Mouse (Mus musculus): Measurements from ENCODE around the gene 9930111J21Rik1. TPM values are rescaled to one million over a fixed set of nuclear protein-coding genes. Genes with fewer than 3 reads are reported as not detected.
"Not testable (repeated sequence)": the region's sequence is repeated elsewhere in the genome, so short reads cannot be mapped to it uniquely, and the experiment has no call there.

Gene 9930111J21Rik1
- 0.12 TPM in 1 of 2 replicates, not detected in the other for polyA plus RNA-seq (2014; fragmentation: Nextera tagmentation; extraction: Ambion mirVana)

DNA sequence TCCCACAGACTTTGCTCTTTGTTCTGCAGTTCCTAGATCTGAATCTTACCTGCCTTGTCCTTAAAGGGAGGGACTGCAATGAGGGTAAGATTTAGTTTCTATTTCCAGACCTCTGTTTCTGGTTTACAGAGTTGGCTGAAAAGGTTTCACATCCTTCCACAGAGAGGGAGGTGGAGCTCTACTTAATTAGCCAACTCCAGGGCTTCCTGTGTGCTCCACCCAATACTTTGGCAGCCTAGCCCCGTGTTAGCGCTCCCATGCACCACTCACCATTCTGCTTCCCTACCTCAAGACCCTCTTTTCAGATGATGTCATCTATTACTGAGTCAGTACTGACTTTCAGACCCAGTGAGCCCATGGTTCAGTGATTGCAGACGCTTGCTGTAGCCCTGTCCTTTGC is at the start of gene 9930111J21Rik1:
TSS of gene 9930111J21Rik1 (minus strand) at position 148 of the 400 bp plus-strand sequence.
- no CpG with 5 or more reads among the region's 3 CpGs for WGBS
- not testable (repeated sequence) for H3K4me3 ChIP-seq (ENCODE audit: low read depth, low read length); H3K9ac ChIP-seq (ENCODE audit: low read length); H3K4me1 ChIP-seq (ENCODE audit: control insufficient read depth, insufficient read depth, low read length); H3K27ac ChIP-seq (replicated peaks; ENCODE audit: low read depth, low read length); H3K36me3 ChIP-seq (ENCODE audit: control insufficient read depth, insufficient read depth, low read length); ATAC-seq (ENCODE audit: insufficient number of reproducible peaks, low FRiP score, low TSS enrichment, low read depth); H3K9me3 ChIP-seq (ENCODE audit: control insufficient read depth, low read length); DNase-seq (ENCODE audit: low spot score); H3K4me2 ChIP-seq (ENCODE audit: low read depth, severe bottlenecking); H3K27me3 ChIP-seq (ENCODE audit: control insufficient read depth, insufficient read depth, low read length)

DNA sequence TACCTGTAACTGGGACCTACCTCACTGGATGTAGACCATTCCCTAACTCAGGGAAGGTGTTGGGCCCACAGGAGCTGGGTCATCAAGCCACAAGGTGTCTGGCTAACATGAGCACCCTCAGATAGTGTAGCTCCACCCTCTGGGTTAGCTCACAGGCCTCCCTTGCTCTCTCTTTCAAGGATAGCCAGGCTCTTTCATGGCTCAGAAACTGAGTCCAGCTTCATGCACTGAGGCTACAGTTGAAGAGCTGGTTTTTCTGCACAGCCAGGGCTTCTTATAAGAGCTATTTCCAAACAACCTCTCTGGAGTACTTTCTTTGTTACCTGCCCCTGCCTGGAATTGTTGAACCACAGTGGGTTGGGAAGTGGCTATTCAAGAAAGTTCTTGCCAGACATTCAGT is 32.9 kb upstream of the 9930111J21Rik1 start:
- not testable (repeated sequence) for H3K4me2 ChIP-seq (ENCODE audit: low read depth, severe bottlenecking); ATAC-seq (ENCODE audit: insufficient number of reproducible peaks, low FRiP score, low TSS enrichment, low read depth); H3K27me3 ChIP-seq (ENCODE audit: control insufficient read depth, insufficient read depth, low read length); DNase-seq (ENCODE audit: low spot score); H3K4me3 ChIP-seq (ENCODE audit: low read depth, low read length); H3K36me3 ChIP-seq (ENCODE audit: control insufficient read depth, insufficient read depth, low read length); H3K9ac ChIP-seq (ENCODE audit: low read length); H3K27ac ChIP-seq (replicated peaks; ENCODE audit: low read depth, low read length); H3K9me3 ChIP-seq (ENCODE audit: control insufficient read depth, low read length); H3K4me1 ChIP-seq (ENCODE audit: control insufficient read depth, insufficient read depth, low read length)

GRCm38 (mm10) chr11:49006785-49007184 is 27.6 kb upstream of the 9930111J21Rik1 start:
- H3K4me2 ChIP-seq (ENCODE audit: low read depth, severe bottlenecking); H3K9ac ChIP-seq (ENCODE audit: low read length); ATAC-seq (ENCODE audit: insufficient number of reproducible peaks, low FRiP score, low TSS enrichment, low read depth); H3K9me3 ChIP-seq (ENCODE audit: control insufficient read depth, low read length); H3K36me3 ChIP-seq (ENCODE audit: control insufficient read depth, insufficient read depth, low read length); H3K4me3 ChIP-seq (ENCODE audit: low read depth, low read length); H3K27me3 ChIP-seq (ENCODE audit: control insufficient read depth, insufficient read depth, low read length); H3K4me1 ChIP-seq (ENCODE audit: control insufficient read depth, insufficient read depth, low read length); DNase-seq (ENCODE audit: low spot score); H3K27ac ChIP-seq (replicated peaks; ENCODE audit: low read depth, low read length): not testable (repeated sequence)
- WGBS = 67% methylated on average over 1 of the region's 1 CpGs

GRCm38 (mm10) chr11:49006317-49006716 is 27.1 kb upstream of the 9930111J21Rik1 start:
- ATAC-seq (ENCODE audit: insufficient number of reproducible peaks, low FRiP score, low TSS enrichment, low read depth) = not testable (repeated sequence)

DNA sequence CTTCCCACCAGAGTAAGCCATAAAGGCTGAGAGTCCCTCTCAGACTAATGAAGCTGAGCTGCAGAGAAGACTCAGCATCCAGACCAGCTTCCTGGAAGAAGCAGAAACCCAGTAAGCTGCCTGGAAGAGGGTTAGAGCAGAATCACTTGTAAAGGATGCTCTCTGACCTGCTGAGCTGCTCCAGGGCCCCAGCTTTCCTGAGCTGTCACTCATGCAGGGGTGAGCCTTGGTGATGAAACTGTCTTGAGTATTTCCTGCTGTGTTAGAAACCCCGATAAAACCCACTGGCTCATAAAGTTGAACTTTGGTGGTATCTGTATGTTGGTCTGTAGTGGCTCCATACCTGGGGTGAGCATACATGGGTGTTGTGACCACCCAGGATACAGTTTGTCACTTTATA is 21.2 kb upstream of the 9930111J21Rik1 start:
- H3K9me3 ChIP-seq (ENCODE audit: control insufficient read depth, low read length); ATAC-seq (ENCODE audit: insufficient number of reproducible peaks, low FRiP score, low TSS enrichment, low read depth); H3K27ac ChIP-seq (replicated peaks; ENCODE audit: low read depth, low read length); H3K4me3 ChIP-seq (ENCODE audit: low read depth, low read length); H3K9ac ChIP-seq (ENCODE audit: low read length); DNase-seq (ENCODE audit: low spot score); H3K4me2 ChIP-seq (ENCODE audit: low read depth, severe bottlenecking); H3K27me3 ChIP-seq (ENCODE audit: control insufficient read depth, insufficient read depth, low read length); H3K4me1 ChIP-seq (ENCODE audit: control insufficient read depth, insufficient read depth, low read length); H3K36me3 ChIP-seq (ENCODE audit: control insufficient read depth, insufficient read depth, low read length): not testable (repeated sequence)
- 76% methylated on average over 1 of the region's 1 CpGs for WGBS

More at GRCm38 (mm10) chr11:49006317-49006716, 27.1 kb upstream of the 9930111J21Rik1 start:
- H3K27ac ChIP-seq (replicated peaks; ENCODE audit: low read depth, low read length); H3K36me3 ChIP-seq (ENCODE audit: control insufficient read depth, insufficient read depth, low read length); H3K4me1 ChIP-seq (ENCODE audit: control insufficient read depth, insufficient read depth, low read length); H3K4me2 ChIP-seq (ENCODE audit: low read depth, severe bottlenecking); H3K27me3 ChIP-seq (ENCODE audit: control insufficient read depth, insufficient read depth, low read length); DNase-seq (ENCODE audit: low spot score); H3K4me3 ChIP-seq (ENCODE audit: low read depth, low read length); H3K9me3 ChIP-seq (ENCODE audit: control insufficient read depth, low read length); H3K9ac ChIP-seq (ENCODE audit: low read length): not testable (repeated sequence)
- WGBS = 73% methylated on average over 2 of the region's 2 CpGs

GRCm38 (mm10) chr11:48994018-48994417 is 14.8 kb upstream of the 9930111J21Rik1 start, which contains the start of gene Tgtp1:
Gene Tgtp1, minus strand, starts transcription at chr11:48994172.
- not testable (repeated sequence) for H3K27me3 ChIP-seq (ENCODE audit: control insufficient read depth, insufficient read depth, low read length); H3K4me1 ChIP-seq (ENCODE audit: control insufficient read depth, insufficient read depth, low read length); H3K4me3 ChIP-seq (ENCODE audit: low read depth, low read length); ATAC-seq (ENCODE audit: insufficient number of reproducible peaks, low FRiP score, low TSS enrichment, low read depth); H3K9ac ChIP-seq (ENCODE audit: low read length); H3K9me3 ChIP-seq (ENCODE audit: control insufficient read depth, low read length); DNase-seq (ENCODE audit: low spot score); H3K36me3 ChIP-seq (ENCODE audit: control insufficient read depth, insufficient read depth, low read length); H3K4me2 ChIP-seq (ENCODE audit: low read depth, severe bottlenecking); H3K27ac ChIP-seq (replicated peaks; ENCODE audit: low read depth, low read length)
- WGBS = 60% methylated on average over 2 of the region's 2 CpGs

DNA sequence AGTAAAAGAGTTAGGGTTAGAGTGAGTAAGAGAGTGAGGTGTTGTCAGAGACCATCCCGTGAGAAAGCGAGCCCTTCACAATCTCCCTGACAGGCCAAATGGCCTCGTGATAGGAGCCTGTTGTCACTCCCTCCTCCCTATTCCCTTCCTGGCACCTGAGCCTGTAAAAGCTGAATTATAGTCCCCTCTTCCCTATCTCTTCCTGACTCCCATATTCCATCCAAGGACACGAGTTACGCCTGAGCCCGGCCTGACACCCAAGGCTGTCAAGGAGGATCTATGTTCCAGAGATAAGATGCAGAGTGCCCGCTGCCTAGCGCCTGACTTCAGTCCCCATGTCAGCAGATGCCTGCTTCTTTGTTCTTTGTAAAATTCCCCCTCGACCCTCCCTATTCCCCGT is 14.1 kb upstream of the 9930111J21Rik1 start:
- H3K36me3 ChIP-seq (ENCODE audit: control insufficient read depth, insufficient read depth, low read length); H3K27me3 ChIP-seq (ENCODE audit: control insufficient read depth, insufficient read depth, low read length); H3K4me3 ChIP-seq (ENCODE audit: low read depth, low read length); H3K4me2 ChIP-seq (ENCODE audit: low read depth, severe bottlenecking); H3K27ac ChIP-seq (replicated peaks; ENCODE audit: low read depth, low read length); ATAC-seq (ENCODE audit: insufficient number of reproducible peaks, low FRiP score, low TSS enrichment, low read depth); H3K9me3 ChIP-seq (ENCODE audit: control insufficient read depth, low read length); H3K9ac ChIP-seq (ENCODE audit: low read length); H3K4me1 ChIP-seq (ENCODE audit: control insufficient read depth, insufficient read depth, low read length); DNase-seq (ENCODE audit: low spot score): not testable (repeated sequence)
- WGBS = 19% methylated on average over 10 of the region's 10 CpGs

GRCm38 (mm10) chr11:48991740-48992520 is 12.7 kb upstream of the 9930111J21Rik1 start, which contains the start of gene Gm12185:
Gene Gm12185, minus strand, starts transcription at chr11:48992226.
- H3K36me3 ChIP-seq (ENCODE audit: control insufficient read depth, insufficient read depth, low read length); H3K27me3 ChIP-seq (ENCODE audit: control insufficient read depth, insufficient read depth, low read length); H3K9me3 ChIP-seq (ENCODE audit: control insufficient read depth, low read length); H3K27ac ChIP-seq (replicated peaks; ENCODE audit: low read depth, low read length); H3K4me3 ChIP-seq (ENCODE audit: low read depth, low read length); H3K9ac ChIP-seq (ENCODE audit: low read length); DNase-seq (ENCODE audit: low spot score); H3K4me1 ChIP-seq (ENCODE audit: control insufficient read depth, insufficient read depth, low read length); H3K4me2 ChIP-seq (ENCODE audit: low read depth, severe bottlenecking); ATAC-seq (ENCODE audit: insufficient number of reproducible peaks, low FRiP score, low TSS enrichment, low read depth): not testable (repeated sequence)
- 60% methylated on average over 4 of the region's 4 CpGs for WGBS
